Mouse (Mus musculus): Measurements from ENCODE around the gene Exoc6. TPM values are rescaled to one million over a fixed set of nuclear protein-coding genes. Genes with fewer than 3 reads are reported as not detected.

Gene Exoc6
- polyA plus RNA-seq, 1 experiment from 2014 or later: 23.3 TPM

- Histone ChIP-seq H3K36me3 (ENCODE audit: control insufficient read depth, insufficient read depth) (no peaks in the 10 kb centered on the region), H3K9me3 (ENCODE audit: control insufficient read depth) (no peaks in the 10 kb centered on the region), H3K4me2 (replicated peaks; ENCODE audit: low read depth) (no peak overlapping the region), H3K4me3 (ENCODE audit: low read depth, low read length) (no peak overlapping the region), H3K9ac (ENCODE audit: low read depth, low read length) (no peak overlapping the region), H3K27me3 (replicated peaks; ENCODE audit: control insufficient read depth, insufficient read depth, low read length) (no peaks in the 10 kb centered on the region), H3K4me1 (replicated peaks; ENCODE audit: control insufficient read depth, insufficient read depth, low read length) (no peaks in the 10 kb centered on the region), H3K27ac (ENCODE audit: low read depth, low read length) (no peak overlapping the region)
- no peak for TF ChIP-seq CTCF (IDR thresholded peaks at IDR 0.05; ENCODE audit: low read depth)
- ATAC-seq: no peak
- WGBS: 32% methylated on average over 3 of the region's 3 CpGs
These were observed 15.4 kb upstream of the Exoc6 start for GRCm38 (mm10) chr19:37534737-37535365.

- WGBS: 63% methylated on average over 7 of the region's 7 CpGs
- no peak for TF ChIP-seq CTCF (IDR thresholded peaks at IDR 0.05; ENCODE audit: low read depth)
- Histone ChIP-seq H3K27me3 (replicated peaks; ENCODE audit: control insufficient read depth, insufficient read depth, low read length) (no peaks in the 10 kb centered on the region), H3K4me3 (ENCODE audit: low read depth, low read length) (no peak overlapping the region), H3K36me3 (ENCODE audit: control insufficient read depth, insufficient read depth) (no peaks in the 10 kb centered on the region), H3K9me3 (ENCODE audit: control insufficient read depth) (no peaks in the 10 kb centered on the region), H3K4me2 (replicated peaks; ENCODE audit: low read depth) (no peak overlapping the region), H3K9ac (ENCODE audit: low read depth, low read length) (no peak overlapping the region), H3K4me1 (replicated peaks; ENCODE audit: control insufficient read depth, insufficient read depth, low read length) (no peaks in the 10 kb centered on the region), H3K27ac (ENCODE audit: low read depth, low read length) (no peak overlapping the region)
- ATAC-seq: no peak
These were observed 13.8 kb upstream of the Exoc6 start for GRCm38 (mm10) chr19:37536426-37536825.

- H3K4me2 ChIP-seq (replicated peaks; ENCODE audit: low read depth): no peak overlapping the region
- no peaks in the 10 kb centered on the region for H3K4me1 ChIP-seq (replicated peaks; ENCODE audit: control insufficient read depth, insufficient read depth, low read length)
- no peak for ATAC-seq
- 38% methylated on average over 1 of the region's 1 CpGs for WGBS
- no peak for TF ChIP-seq CTCF (IDR thresholded peaks at IDR 0.05; ENCODE audit: low read depth)
- H3K9me3 ChIP-seq (ENCODE audit: control insufficient read depth): no peaks in the 10 kb centered on the region
- no peaks in the 10 kb centered on the region for H3K27me3 ChIP-seq (replicated peaks; ENCODE audit: control insufficient read depth, insufficient read depth, low read length)
- H3K4me3 ChIP-seq (ENCODE audit: low read depth, low read length): no peak overlapping the region
- H3K9ac ChIP-seq (ENCODE audit: low read depth, low read length): no peak overlapping the region
- H3K27ac ChIP-seq (ENCODE audit: low read depth, low read length): no peak overlapping the region
- no peaks in the 10 kb centered on the region for H3K36me3 ChIP-seq (ENCODE audit: control insufficient read depth, insufficient read depth)
These were observed 12.5 kb upstream of the Exoc6 start for GRCm38 (mm10) chr19:37537717-37538116.

- Histone ChIP-seq H3K9ac (ENCODE audit: low read depth, low read length) (no peak overlapping the region), H3K4me2 (replicated peaks; ENCODE audit: low read depth) (no peak overlapping the region), H3K4me3 (ENCODE audit: low read depth, low read length) (no peak overlapping the region), H3K27ac (ENCODE audit: low read depth, low read length) (no peak overlapping the region), H3K9me3 (ENCODE audit: control insufficient read depth) (no peaks in the 10 kb centered on the region), H3K36me3 (ENCODE audit: control insufficient read depth, insufficient read depth) (no peaks in the 10 kb centered on the region), H3K27me3 (replicated peaks; ENCODE audit: control insufficient read depth, insufficient read depth, low read length) (no peaks in the 10 kb centered on the region), H3K4me1 (replicated peaks; ENCODE audit: control insufficient read depth, insufficient read depth, low read length) (no peaks in the 10 kb centered on the region)
- WGBS: 54% methylated on average over 7 of the region's 7 CpGs
- no peak for TF ChIP-seq CTCF (IDR thresholded peaks at IDR 0.05; ENCODE audit: low read depth)
- ATAC-seq: no peak
These were observed 10.0 kb upstream of the Exoc6 start for GRCm38 (mm10) chr19:37540201-37540600.

- Histone ChIP-seq H3K36me3 (ENCODE audit: control insufficient read depth, insufficient read depth) (no peaks in the 10 kb centered on the region), H3K27me3 (replicated peaks; ENCODE audit: control insufficient read depth, insufficient read depth, low read length) (no peaks in the 10 kb centered on the region), H3K9ac (ENCODE audit: low read depth, low read length) (no peak overlapping the region), H3K4me1 (replicated peaks; ENCODE audit: control insufficient read depth, insufficient read depth, low read length) (no peaks in the 10 kb centered on the region), H3K4me3 (ENCODE audit: low read depth, low read length) (no peak overlapping the region), H3K27ac (ENCODE audit: low read depth, low read length) (peak overlapping the region; percentile 41; the same call in 1 of the 2 replicates), H3K9me3 (ENCODE audit: control insufficient read depth) (no peaks in the 10 kb centered on the region), H3K4me2 (replicated peaks; ENCODE audit: low read depth) (0 out of 2 replicates have a peak overlapping the region, but pooled peaks have one; percentile 13)
- TF ChIP-seq CTCF (IDR thresholded peaks at IDR 0.05; ENCODE audit: low read depth): peak; percentile 67
- WGBS: 53% methylated on average over 13 of the region's 13 CpGs
- ATAC-seq: no peak
These were observed 6.5 kb upstream of the Exoc6 start for GRCm38 (mm10) chr19:37543537-37544326.

GRCm38 (mm10) chr19:37544476-37544875 is 5.7 kb upstream of the Exoc6 start:
- ATAC-seq: no peak
- H3K9ac ChIP-seq (ENCODE audit: low read depth, low read length): no peak overlapping the region
- H3K27ac ChIP-seq (ENCODE audit: low read depth, low read length): peak overlapping the region; percentile 65
- no peak overlapping the region for H3K4me3 ChIP-seq (ENCODE audit: low read depth, low read length)
- no peak for TF ChIP-seq CTCF (IDR thresholded peaks at IDR 0.05; ENCODE audit: low read depth)
- no peaks in the 10 kb centered on the region for H3K9me3 ChIP-seq (ENCODE audit: control insufficient read depth)
- no peaks in the 10 kb centered on the region for H3K4me1 ChIP-seq (replicated peaks; ENCODE audit: control insufficient read depth, insufficient read depth, low read length)
- no peak overlapping the region for H3K4me2 ChIP-seq (replicated peaks; ENCODE audit: low read depth)
- H3K36me3 ChIP-seq (ENCODE audit: control insufficient read depth, insufficient read depth): no peaks in the 10 kb centered on the region
- no peaks in the 10 kb centered on the region for H3K27me3 ChIP-seq (replicated peaks; ENCODE audit: control insufficient read depth, insufficient read depth, low read length)
- 52% methylated on average over 9 of the region's 9 CpGs for WGBS

Data from intestine, postnatal 0 days (tissue).